Mouse (Mus musculus) G1E (cell line): ENCODE results near the gene Slc45a1.

Experiments
- CTCF ChIP-seq: IDR thresholded peaks from 2 replicates; pipeline ENCODE4 v1.5.1; 2012; ENCODE audit warnings: low read depth, low read length, inconsistent platforms, mixed read lengths
- GATA1 ChIP-seq: IDR thresholded peaks from 2 replicates; pipeline ENCODE4 v1.6.1; 2012; ENCODE audit warnings: borderline replicate concordance, low read length, inconsistent platforms, mixed read lengths
- GATA2 ChIP-seq: IDR thresholded peaks from 2 replicates; pipeline ENCODE4 v1.6.1; 2012; ENCODE audit warnings: low read depth, low read length, inconsistent platforms, borderline replicate concordance
- POLR2AphosphoS5 ChIP-seq: IDR thresholded peaks from 2 replicates; pipeline ENCODE4 v1.6.1; 2012; ENCODE audit warnings: low read depth, low read length, inconsistent platforms; ENCODE audit not compliant: insufficient replicate concordance
- TAL1 ChIP-seq: conservative IDR thresholded peaks from 2 replicates; pipeline ENCODE4 v1.6.1; 2012; ENCODE audit warnings: low read depth, low read length, inconsistent platforms, mixed read lengths

DNA sequence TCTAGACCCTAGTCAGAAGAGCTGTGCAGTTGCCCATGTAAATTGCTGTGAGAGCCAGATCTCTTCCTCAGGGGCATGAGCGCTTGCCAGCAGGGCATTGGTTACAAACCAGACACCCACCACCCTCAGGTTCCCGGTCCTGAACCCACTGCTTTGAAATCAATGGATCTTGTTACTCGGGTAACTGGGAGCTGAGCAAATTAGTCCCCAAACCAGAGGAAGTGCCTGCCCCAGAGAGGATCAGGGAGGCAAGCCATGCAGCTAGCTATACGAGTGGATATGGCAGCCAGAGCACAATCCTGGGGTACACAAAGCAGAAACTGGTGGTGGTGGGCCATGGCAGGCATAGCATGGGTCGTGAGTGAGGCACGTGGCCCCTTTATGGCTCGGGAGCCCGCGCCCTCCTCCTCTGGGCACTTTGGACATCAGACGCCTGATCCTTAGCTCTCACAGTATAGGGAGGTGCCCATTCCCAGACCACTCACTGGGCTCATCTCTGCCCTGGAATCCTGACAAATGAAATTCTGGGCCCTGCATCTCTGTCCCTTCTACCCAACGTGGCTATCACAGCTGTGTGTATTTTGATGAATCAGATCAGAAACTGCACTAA, 27.7 kb downstream of the Slc45a1 start:
- TF ChIP-seq TAL1 = no peak
- TF ChIP-seq CTCF = no peak
- no peak for TF ChIP-seq POLR2AphosphoS5
- TF ChIP-seq GATA1 = no peak
- no peak for TF ChIP-seq GATA2
